Mouse (Mus musculus) stomach, postnatal 0 days (tissue): ENCODE measurements around the gene Fgf10. TPM values are rescaled to one million over a fixed set of nuclear protein-coding genes. Genes with fewer than 3 reads are reported as not detected.

Experiments
- ATAC-seq: fragments of 200-750 bp; cut with Nextera tagmentation; 2 replicates; pipeline ENCODE4 v1.8.0; 2017; ENCODE audit not compliant: low FRiP score, low TSS enrichment
- DNase-seq: peaks from one replicate; pipeline ENCODE4 v3.0.0-alpha.2; 2016; ENCODE audit warnings: low spot score
- H3K27ac ChIP-seq: fragments of 300-500 bp; sonication (generic); replicated peaks from 2 replicates; pipeline ENCODE4 v1.5.1; 2014; ENCODE audit warnings: mild to moderate bottlenecking, control low read depth
- H3K27me3 ChIP-seq: fragments of 300-500 bp; sonication (generic); 2 replicates; pipeline ENCODE4 v1.6.1; 2014; ENCODE audit warnings: low read length; ENCODE audit not compliant: control insufficient read depth, insufficient read depth
- H3K36me3 ChIP-seq: fragments of 300-500 bp; sonication (generic); 2 replicates; pipeline ENCODE4 v1.6.1; 2014; ENCODE audit warnings: low read length, mixed read lengths; ENCODE audit not compliant: control insufficient read depth, insufficient read depth
- H3K4me1 ChIP-seq: fragments of 300-500 bp; sonication (generic); replicated peaks from 2 replicates; pipeline ENCODE4 v1.6.1; 2014; ENCODE audit warnings: antibody characterized with exemption; ENCODE audit not compliant: control insufficient read depth, insufficient read depth
- H3K4me2 ChIP-seq: fragments of 300-500 bp; sonication (generic); replicated peaks from 2 replicates; pipeline ENCODE4 v1.6.1; 2014; ENCODE audit warnings: low read depth, mild to moderate bottlenecking, control low read depth, moderate library complexity
- H3K4me3 ChIP-seq: fragments of 300-500 bp; sonication (generic); 2 replicates; pipeline ENCODE4 v1.5.1; 2014; ENCODE audit warnings: low read depth, low read length, control low read depth
- H3K9ac ChIP-seq: fragments of 300-500 bp; sonication (generic); 2 replicates; pipeline ENCODE4 v1.6.1; 2014; ENCODE audit warnings: mild to moderate bottlenecking, low read length, control low read depth, mixed read lengths
- H3K9me3 ChIP-seq: fragments of 300-500 bp; sonication (generic); 2 replicates; pipeline ENCODE4 v1.6.1; 2016; ENCODE audit warnings: low read length; ENCODE audit not compliant: control insufficient read depth
- CTCF ChIP-seq: IDR thresholded peaks from 2 replicates; pipeline ENCODE4 v1.5.1; 2016; ENCODE audit warnings: antibody characterized with exemption, low read depth, mild to moderate bottlenecking, moderate library complexity
- EP300 ChIP-seq: optimal IDR thresholded peaks from 2 replicates; pipeline ENCODE3; 2016; ENCODE audit warnings: antibody characterized with exemption
- WGBS: fragments of 180-500 bp; shearing (Covaris S2); extraction: QIAGEN DNeasy Blood & Tissue Kit; methylation state at CpG from one replicate; pipeline ENCODE4 v1.1.7; 2014; 5-methylcytosine and 5-hydroxymethylcytosine counted together
- polyA plus RNA-seq: library from polyadenylated mRNA; unstranded; fragments of >200 nt; fragmentation: Nextera tagmentation; extraction: Ambion mirVana; gene quantifications from 2 replicates; pipeline ENCODE4 v1.2.1, GENCODE M21; 2015

Fgf10 gene
- polyA plus RNA-seq, 1 experiment from 2014 or later = 1.3 TPM

DNA sequence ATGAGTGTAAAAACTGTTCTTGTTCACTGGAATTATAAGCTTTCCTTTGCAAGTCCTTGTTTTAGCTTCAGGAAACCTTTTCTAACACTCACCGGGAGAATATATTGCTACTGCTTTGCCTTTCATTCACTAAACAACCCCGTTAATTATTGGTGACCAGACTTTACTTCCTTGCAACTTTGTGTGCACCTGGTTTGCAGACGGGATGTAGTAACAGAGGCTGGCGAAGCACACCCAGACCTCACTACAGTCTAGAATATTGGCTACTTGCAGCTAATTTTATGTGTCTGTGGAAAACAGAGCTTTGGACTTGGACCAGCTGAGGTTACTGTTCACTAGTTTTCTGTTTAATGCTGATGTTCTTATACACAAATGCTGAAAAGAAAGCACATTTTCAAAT lies 155.5 kb downstream of the Fgf10 start:
- Histone ChIP-seq H3K36me3 (no peaks in the 10 kb centered on the region), H3K27me3 (no peaks in the 10 kb centered on the region), H3K4me3 (no peak overlapping the region), H3K9me3 (no peaks in the 10 kb centered on the region), H3K4me2 (no peak overlapping the region), H3K9ac (no peak overlapping the region), H3K4me1 (no peaks in the 10 kb centered on the region), H3K27ac (no peak overlapping the region)
- TF ChIP-seq EP300 (no peak), CTCF (no peak)
- 82% methylated on average over 4 of the region's 4 CpGs for WGBS
- ATAC-seq (no peak), DNase-seq (no peak)

DNA sequence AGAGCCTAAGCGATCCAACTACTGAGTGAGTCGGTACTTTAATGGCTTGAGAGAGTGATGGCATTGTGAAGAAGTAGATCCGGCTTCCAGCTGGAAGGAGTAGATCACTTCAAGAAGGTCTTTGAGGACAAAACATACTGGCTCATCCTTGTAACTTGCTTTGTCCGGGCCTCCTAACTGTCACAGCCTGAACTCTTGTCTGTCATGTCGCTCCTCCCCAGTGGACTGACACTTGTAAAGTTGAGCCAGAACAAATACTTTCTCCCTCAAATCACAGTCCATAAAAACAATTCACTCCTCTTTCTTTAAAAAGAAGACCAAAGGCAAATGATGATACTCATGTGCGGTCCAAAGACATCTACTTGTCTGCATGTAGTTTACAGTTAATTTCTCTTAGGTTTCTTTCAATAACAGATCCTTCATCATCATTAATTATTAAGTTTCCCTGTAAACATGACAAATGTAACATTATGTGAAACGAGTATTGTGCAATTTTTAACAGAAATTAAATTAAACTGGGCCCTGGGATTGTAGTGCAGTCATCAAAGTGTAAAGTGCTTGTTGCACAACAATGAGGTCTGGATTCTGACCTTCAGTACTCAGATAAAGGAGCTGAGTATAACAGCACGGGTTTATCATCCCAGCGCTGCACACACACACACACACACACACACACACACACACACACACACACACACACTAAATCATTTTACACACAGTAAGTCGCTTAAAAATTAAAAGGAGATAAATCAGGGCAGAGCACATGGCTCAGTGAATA lies 159.2 kb downstream of the Fgf10 start:
- no peak for DNase-seq
- no peak overlapping the region for H3K4me2 ChIP-seq
- no peaks in the 10 kb centered on the region for H3K9me3 ChIP-seq
- no peak overlapping the region for H3K27ac ChIP-seq
- no peaks in the 10 kb centered on the region for H3K4me1 ChIP-seq
- no peaks in the 10 kb centered on the region for H3K36me3 ChIP-seq
- no peak overlapping the region for H3K4me3 ChIP-seq
- WGBS = 80% methylated on average over 10 of the region's 10 CpGs
- TF ChIP-seq CTCF (no peak), EP300 (no peak)
- no peak overlapping the region for H3K9ac ChIP-seq
- H3K27me3 ChIP-seq = no peaks in the 10 kb centered on the region
- no peak for ATAC-seq

DNA sequence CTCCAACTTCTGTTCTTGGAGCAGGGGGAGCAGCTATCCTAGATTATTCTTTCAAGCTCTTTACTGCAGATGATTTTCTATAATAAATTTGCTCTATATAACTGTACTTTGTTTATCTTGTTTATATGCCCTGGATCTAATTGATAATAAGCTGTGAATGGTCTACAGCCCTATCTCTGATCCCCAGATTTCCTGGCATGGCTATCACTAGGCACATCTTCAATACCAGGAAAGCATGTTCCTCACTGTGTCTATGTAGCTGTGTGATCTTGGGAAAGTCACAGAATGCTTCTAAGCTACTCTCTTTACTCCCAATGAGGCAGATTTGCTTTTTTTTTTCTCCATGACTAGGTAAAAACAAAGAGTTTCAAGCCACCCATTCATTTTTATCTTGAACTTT lies 164.4 kb downstream of the Fgf10 start:
- no peak overlapping the region for H3K9ac ChIP-seq
- no peaks in the 10 kb centered on the region for H3K4me1 ChIP-seq
- ATAC-seq (no peak), DNase-seq (no peak)
- H3K4me2 ChIP-seq = no peak overlapping the region
- no peak overlapping the region for H3K27ac ChIP-seq
- H3K36me3 ChIP-seq = no peaks in the 10 kb centered on the region
- no peak overlapping the region for H3K4me3 ChIP-seq
- no peaks in the 10 kb centered on the region for H3K9me3 ChIP-seq
- no peaks in the 10 kb centered on the region for H3K27me3 ChIP-seq
- TF ChIP-seq CTCF (no peak), EP300 (no peak)

DNA sequence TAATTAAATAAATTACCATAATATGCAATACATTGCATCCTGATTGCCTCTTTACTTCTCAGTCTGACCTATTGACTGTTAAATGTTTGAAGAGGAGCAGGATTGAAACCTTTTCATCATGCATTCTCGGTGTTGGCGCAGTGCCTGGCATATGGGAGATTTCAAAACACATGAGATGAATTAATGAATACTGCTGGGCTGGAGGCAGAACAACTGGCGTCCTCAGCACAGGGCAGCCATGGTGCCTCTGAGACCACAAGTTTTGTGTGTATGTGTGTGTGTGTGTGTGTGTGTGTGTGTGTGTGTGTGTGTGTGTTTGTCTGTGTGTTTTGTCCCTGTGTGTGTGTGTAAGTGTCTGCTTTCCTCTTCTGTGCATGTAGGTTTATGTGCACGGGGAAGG lies 165.5 kb downstream of the Fgf10 start:
- no peak for TF ChIP-seq EP300
- TF ChIP-seq CTCF = no peak

More for the DNA sequence above, 165.5 kb downstream of the Fgf10 start:
- no peak overlapping the region for H3K27ac ChIP-seq
- no peaks in the 10 kb centered on the region for H3K36me3 ChIP-seq
- no peaks in the 10 kb centered on the region for H3K4me1 ChIP-seq
- H3K9ac ChIP-seq = no peak overlapping the region
- no peak overlapping the region for H3K4me2 ChIP-seq
- WGBS = 46% methylated on average over 4 of the region's 4 CpGs
- ATAC-seq = no peak
- H3K9me3 ChIP-seq = no peaks in the 10 kb centered on the region
- no peaks in the 10 kb centered on the region for H3K27me3 ChIP-seq
- no peak for DNase-seq
- no peak overlapping the region for H3K4me3 ChIP-seq
